Mouse (Mus musculus): ENCODE measurements at regions not wholly inside any gene's neighbourhood (a gene's known extent, or its start where the extent isn't known, plus 50 kb on each side); places are given as distances from the start of the nearest gene placed in this dataset.

DNA sequence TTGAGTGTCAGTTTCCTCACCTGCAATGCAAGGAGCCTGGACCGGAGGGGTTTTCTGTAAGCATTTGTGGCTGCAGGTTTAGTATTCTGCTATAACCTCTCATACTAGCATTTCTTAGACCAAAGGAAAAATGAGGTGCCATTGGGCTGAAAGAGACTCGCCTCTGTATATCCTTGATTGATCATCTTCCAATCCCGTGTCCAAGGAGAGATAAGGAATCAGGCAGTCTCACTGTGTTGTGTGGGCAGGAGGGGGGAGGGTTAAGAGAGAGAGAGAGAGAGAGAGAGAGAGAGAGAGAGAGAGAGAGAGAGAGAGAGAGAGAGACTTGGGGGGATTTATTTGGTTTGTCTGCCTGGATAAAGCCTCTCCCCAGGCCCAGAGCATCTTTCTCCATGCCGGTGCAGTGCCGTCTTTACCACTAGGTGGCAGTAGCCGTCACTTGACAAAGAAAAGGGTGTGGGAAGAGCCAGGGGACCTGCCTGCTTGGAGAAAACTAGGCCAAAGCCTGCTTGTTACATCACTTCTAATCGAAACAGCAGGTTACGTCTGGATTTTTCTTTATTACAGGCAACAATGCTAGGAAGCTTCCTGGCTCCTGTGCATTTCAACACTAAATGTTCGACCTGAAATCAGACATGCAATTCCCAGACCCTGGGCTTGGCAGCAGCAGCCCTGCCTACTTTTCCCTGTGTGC lies 56.1 kb upstream of the Ces5a start:
- TF ChIP-seq POLR2A (IDR thresholded peaks at IDR 0.05; ENCODE audit: low read depth, low read length) (no peak), CTCF (conservative IDR thresholded peaks at IDR 0.05; ENCODE audit: insufficient read depth, insufficient read length, low read depth, low read length) (peak; percentile 82)
